Mouse (Mus musculus) G1E (cell line): ENCODE measurements around the gene Fam50b. TPM values are rescaled to one million over a fixed set of nuclear protein-coding genes. Genes with fewer than 3 reads are reported as not detected.

Source experiments
- ATAC-seq: 2 replicates; pipeline ENCODE4 v1.8.0; 2016; ENCODE audit warnings: mild to moderate bottlenecking; ENCODE audit not compliant: insufficient number of reproducible peaks, poor library complexity, low FRiP score, severe bottlenecking; ENCODE audit errors: extremely low read depth
- DNase-seq: peaks from one replicate; pipeline ENCODE4 v3.0.0; 2012; ENCODE audit warnings: low spot score
- H3K27me3 ChIP-seq: 2 replicates; pipeline ENCODE4 v1.6.1; 2012; ENCODE audit warnings: mild to moderate bottlenecking, low read length, inconsistent platforms; ENCODE audit not compliant: insufficient read depth
- H3K36me3 ChIP-seq: replicated peaks from 2 replicates; pipeline ENCODE3; 2012; ENCODE audit warnings: mild to moderate bottlenecking, inconsistent platforms
- H3K4me1 ChIP-seq: 2 replicates; pipeline ENCODE4 v1.6.1; 2012; ENCODE audit warnings: low read depth, low read length, inconsistent platforms, mixed read lengths; ENCODE audit not compliant: insufficient read depth
- H3K4me3 ChIP-seq: 2 replicates; pipeline ENCODE4 v1.5.1; 2012; ENCODE audit warnings: low read depth, mild to moderate bottlenecking, inconsistent platforms, low read length, moderate library complexity, mixed read lengths
- H3K9me3 ChIP-seq: replicated peaks from 2 replicates; pipeline ENCODE4 v1.6.1; 2012; ENCODE audit warnings: inconsistent platforms
- CTCF ChIP-seq: IDR thresholded peaks from 2 replicates; pipeline ENCODE4 v1.5.1; 2012; ENCODE audit warnings: low read depth, low read length, inconsistent platforms, mixed read lengths
- GATA1 ChIP-seq: IDR thresholded peaks from 2 replicates; pipeline ENCODE4 v1.6.1; 2012; ENCODE audit warnings: borderline replicate concordance, low read length, inconsistent platforms, mixed read lengths
- GATA2 ChIP-seq: IDR thresholded peaks from 2 replicates; pipeline ENCODE4 v1.6.1; 2012; ENCODE audit warnings: low read depth, low read length, inconsistent platforms, borderline replicate concordance
- POLR2AphosphoS5 ChIP-seq: IDR thresholded peaks from 2 replicates; pipeline ENCODE4 v1.6.1; 2012; ENCODE audit warnings: low read depth, low read length, inconsistent platforms; ENCODE audit not compliant: insufficient replicate concordance
- TAL1 ChIP-seq: conservative IDR thresholded peaks from 2 replicates; pipeline ENCODE4 v1.6.1; 2012; ENCODE audit warnings: low read depth, low read length, inconsistent platforms, mixed read lengths
- polyA plus RNA-seq: library from polyadenylated mRNA; stranded (reverse); fragments of >175 nt; gene quantifications from 2 replicates; pipeline ENCODE4 v1.2.3, GENCODE M21; 2012
- total RNA-seq, 2 experiments: library from RNA; stranded (forward) in 1 of 2; stranded (reverse) in 1 of 2; fragments of 200-1000 nt in 1 of 2; fragments of >200 nt in 1 of 2; fragmentation: Nextera tagmentation in 1 of 2; gene quantifications; 2 replicates each; pipeline ENCODE4 v1.2.3; 2014 to 2017

Fam50b gene
- total and polyA plus RNA-seq, 3 experiments = not detected

- Histone ChIP-seq H3K4me1 (no peaks in the 10 kb centered on the region), H3K36me3 (no peaks in the 10 kb centered on the region), H3K4me3 (no peak overlapping the region), H3K27me3 (peaks cover 3% of the 10 kb centered on the region; the same call in 1 of the 2 replicates), H3K9me3 (no peaks in the 10 kb centered on the region)
- no peak for DNase-seq
- ATAC-seq = no peak
- TF ChIP-seq CTCF (no peak), TAL1 (no peak), GATA2 (no peak), POLR2AphosphoS5 (no peak), GATA1 (no peak)
Observed at GRCm38 (mm10) chr13:34700630-34701029, 34.0 kb upstream of the Fam50b start.

DNA sequence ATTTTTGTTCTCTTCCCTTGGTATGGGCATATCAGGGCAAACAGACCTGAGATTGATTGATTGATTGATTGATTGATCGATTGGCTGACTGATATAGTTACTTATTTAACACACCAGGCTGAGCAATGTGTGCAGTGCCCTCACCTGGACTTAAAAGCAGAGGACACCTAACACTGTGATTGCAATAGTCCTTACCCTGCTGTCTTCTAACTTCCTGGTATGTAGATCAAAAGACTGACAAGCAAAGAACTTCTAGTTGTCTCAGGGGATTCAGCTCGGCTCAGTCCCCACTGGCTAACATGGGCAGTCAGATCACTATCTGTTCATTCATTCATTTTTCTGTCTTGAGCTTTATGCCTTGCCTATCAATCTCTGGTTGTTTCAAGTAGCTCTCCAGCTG is 31.3 kb upstream of the Fam50b start:
- DNase-seq (no peak), ATAC-seq (no peak)
- TF ChIP-seq CTCF (no peak), GATA2 (no peak), POLR2AphosphoS5 (no peak), GATA1 (no peak), TAL1 (no peak)
- no peaks in the 10 kb centered on the region for H3K36me3 ChIP-seq
- H3K4me1 ChIP-seq = no peaks in the 10 kb centered on the region
- H3K9me3 ChIP-seq = no peaks in the 10 kb centered on the region
- H3K4me3 ChIP-seq = no peak overlapping the region
- H3K27me3 ChIP-seq = peaks cover 2% of the 10 kb centered on the region; the same call in 1 of the 2 replicates

DNA sequence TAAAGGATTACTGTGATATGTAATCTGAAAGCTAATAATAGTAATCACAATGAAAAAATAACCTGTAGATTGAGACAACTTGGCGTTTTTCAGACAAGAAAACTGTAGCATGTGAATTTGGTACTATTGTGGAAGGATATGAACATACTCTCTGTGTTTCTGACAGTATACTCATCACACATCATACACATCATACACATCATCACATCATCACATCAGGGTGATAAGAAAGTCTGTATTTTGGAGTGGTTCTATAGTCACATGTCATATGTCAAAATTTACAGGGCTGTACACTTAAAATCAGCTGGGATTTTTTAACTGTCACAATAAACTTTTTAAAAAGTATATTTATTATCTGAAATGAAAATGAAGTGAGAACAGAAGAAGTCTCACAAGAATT is 30.9 kb upstream of the Fam50b start:
- H3K36me3 ChIP-seq = no peaks in the 10 kb centered on the region
- TF ChIP-seq GATA2 = no peak
- no peak for TF ChIP-seq GATA1
- H3K9me3 ChIP-seq = no peaks in the 10 kb centered on the region
- no peak for ATAC-seq
- peaks cover 2% of the 10 kb centered on the region; the same call in 1 of the 2 replicates for H3K27me3 ChIP-seq
- DNase-seq = no peak
- H3K4me3 ChIP-seq = no peak overlapping the region
- H3K4me1 ChIP-seq = no peaks in the 10 kb centered on the region

GRCm38 (mm10) chr13:34704835-34705234 is 29.8 kb upstream of the Fam50b start:
- no peak for DNase-seq
- TF ChIP-seq GATA1 (no peak), CTCF (no peak)
- no peak for ATAC-seq
- Histone ChIP-seq H3K9me3 (no peaks in the 10 kb centered on the region), H3K4me1 (no peaks in the 10 kb centered on the region), H3K4me3 (no peak overlapping the region), H3K36me3 (no peaks in the 10 kb centered on the region), H3K27me3 (peaks cover 5% of the 10 kb centered on the region)

DNA sequence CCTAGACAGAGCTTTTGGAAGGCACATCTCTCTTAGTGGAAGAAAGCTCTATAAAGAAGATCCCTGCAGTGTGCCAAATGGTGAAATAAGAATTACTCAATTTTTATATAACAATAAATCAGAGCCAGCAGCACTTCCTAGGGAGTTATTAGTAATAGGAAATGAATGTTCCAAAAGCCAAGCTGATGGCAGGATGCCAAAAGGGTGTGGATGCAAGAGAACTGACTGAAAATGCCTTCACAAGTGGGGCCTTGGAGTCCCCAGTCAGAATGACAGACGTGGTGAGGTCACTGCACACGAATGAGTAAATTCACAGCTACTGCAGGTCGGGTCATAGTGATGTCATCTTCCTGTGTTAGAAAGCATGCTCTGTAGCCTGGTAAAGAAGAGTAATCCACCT is 25.7 kb upstream of the Fam50b start:
- Histone ChIP-seq H3K4me3 (no peak overlapping the region), H3K4me1 (peaks cover 3% of the 10 kb centered on the region; the same call in 1 of the 2 replicates), H3K27me3 (peaks cover 9% of the 10 kb centered on the region), H3K9me3 (no peaks in the 10 kb centered on the region), H3K36me3 (no peaks in the 10 kb centered on the region)
- TF ChIP-seq TAL1 = no peak
- TF ChIP-seq CTCF = no peak
- no peak for TF ChIP-seq GATA1
- TF ChIP-seq GATA2 = no peak
- TF ChIP-seq POLR2AphosphoS5 = no peak
- DNase-seq = no peak
- ATAC-seq = no peak

DNA sequence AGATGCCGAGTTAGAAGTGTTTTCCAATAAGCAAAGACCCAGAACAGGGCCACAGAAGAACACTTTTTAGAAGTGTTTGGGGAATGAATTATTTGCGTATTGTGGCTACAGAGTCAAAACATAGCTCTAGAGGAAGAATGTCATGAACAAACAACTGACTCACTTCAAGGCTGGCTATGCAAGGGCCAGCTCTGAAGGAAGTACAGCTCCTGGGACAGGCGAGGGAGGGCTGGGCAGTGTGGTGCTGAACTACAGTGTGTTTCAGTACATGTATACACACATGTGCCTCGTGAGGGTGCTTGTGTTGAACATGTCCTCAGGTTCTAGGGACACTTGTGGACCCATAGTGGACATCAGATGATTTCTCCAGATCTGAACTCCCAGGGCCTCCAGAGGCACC is 25.1 kb upstream of the Fam50b start:
- TF ChIP-seq GATA2 = no peak
- TF ChIP-seq CTCF = no peak
- no peak for TF ChIP-seq POLR2AphosphoS5
- no peak for TF ChIP-seq TAL1
- TF ChIP-seq GATA1 = no peak
- ATAC-seq (no peak), DNase-seq (no peak)

GRCm38 (mm10) chr13:34711410-34711809 is 23.2 kb upstream of the Fam50b start:
- Histone ChIP-seq H3K4me3 (no peak overlapping the region), H3K27me3 (peaks cover 21% of the 10 kb centered on the region), H3K9me3 (no peaks in the 10 kb centered on the region), H3K36me3 (no peaks in the 10 kb centered on the region), H3K4me1 (peaks cover 3% of the 10 kb centered on the region; the same call in 1 of the 2 replicates)
- no peak for DNase-seq
- no peak for ATAC-seq
- TF ChIP-seq CTCF (no peak), GATA2 (no peak)

More for the DNA sequence above, 25.1 kb upstream of the Fam50b start:
- Histone ChIP-seq H3K9me3 (no peaks in the 10 kb centered on the region), H3K27me3 (peaks cover 11% of the 10 kb centered on the region), H3K36me3 (no peaks in the 10 kb centered on the region), H3K4me3 (no peak overlapping the region), H3K4me1 (peaks cover 3% of the 10 kb centered on the region; the same call in 1 of the 2 replicates)
